Mouse (Mus musculus): ENCODE data around the gene Bach2.

Bach2 gene

DNA sequence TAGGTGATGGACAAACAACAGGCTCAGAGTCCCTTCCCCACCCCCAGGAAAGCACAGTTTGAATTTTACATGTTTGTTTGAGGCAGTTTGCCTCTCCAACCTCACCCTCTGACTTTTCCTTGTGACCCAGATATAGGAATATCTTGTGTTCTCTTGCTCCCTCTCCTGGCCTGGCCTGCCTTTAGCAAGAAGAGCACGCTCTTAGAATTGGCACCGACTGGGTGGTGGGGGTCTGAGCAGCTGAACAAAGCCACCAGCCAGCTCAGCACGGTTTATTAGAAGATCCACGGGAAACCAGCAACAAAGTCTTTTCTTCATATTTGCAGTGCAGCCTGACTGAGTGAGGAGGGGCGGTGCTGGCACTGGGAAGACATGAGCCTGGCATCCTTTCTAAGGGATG is 299.5 kb downstream of the Bach2 start:
- peak; percentile 76 for DNase-seq

DNA sequence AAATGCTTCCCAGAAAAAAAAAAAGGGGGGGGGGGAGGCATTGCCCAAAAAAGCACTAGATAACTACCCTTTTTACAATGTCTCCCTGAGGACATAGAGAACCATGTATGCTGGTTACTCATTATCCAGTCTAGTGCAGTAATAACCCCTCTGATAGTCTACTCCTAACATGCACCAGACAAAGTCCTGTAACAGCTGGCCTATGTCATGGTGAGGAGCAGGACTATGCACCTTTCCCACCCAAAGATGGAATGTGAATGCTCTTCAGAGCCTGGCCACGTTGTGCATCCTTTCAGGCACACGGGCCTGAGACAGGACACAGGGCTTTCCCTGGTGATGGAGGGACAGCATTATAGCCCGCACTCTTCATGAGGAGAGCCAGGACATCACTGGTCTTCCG is 299.9 kb downstream of the Bach2 start:
- no peak for DNase-seq

DNA sequence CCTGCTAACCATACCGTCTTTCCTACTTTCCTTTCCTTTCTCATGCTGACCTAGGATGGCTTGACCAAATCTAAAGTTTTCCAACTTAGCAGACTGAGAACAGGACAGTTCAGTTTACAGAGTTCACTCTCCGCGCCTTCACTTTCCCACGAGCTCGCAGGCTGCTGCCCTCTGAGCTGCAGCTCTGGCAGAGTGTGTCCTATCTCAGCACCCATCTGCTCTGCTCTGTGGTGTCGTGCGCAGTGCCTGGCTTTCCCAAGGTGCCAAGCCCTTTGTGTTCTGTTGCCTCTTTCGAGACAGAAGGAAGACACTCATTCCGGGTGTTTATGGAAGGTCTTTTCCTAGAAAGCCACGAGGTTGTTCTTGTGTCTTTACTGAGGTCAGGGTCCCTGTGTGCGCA is 300.4 kb downstream of the Bach2 start:
- no peak for DNase-seq

DNA sequence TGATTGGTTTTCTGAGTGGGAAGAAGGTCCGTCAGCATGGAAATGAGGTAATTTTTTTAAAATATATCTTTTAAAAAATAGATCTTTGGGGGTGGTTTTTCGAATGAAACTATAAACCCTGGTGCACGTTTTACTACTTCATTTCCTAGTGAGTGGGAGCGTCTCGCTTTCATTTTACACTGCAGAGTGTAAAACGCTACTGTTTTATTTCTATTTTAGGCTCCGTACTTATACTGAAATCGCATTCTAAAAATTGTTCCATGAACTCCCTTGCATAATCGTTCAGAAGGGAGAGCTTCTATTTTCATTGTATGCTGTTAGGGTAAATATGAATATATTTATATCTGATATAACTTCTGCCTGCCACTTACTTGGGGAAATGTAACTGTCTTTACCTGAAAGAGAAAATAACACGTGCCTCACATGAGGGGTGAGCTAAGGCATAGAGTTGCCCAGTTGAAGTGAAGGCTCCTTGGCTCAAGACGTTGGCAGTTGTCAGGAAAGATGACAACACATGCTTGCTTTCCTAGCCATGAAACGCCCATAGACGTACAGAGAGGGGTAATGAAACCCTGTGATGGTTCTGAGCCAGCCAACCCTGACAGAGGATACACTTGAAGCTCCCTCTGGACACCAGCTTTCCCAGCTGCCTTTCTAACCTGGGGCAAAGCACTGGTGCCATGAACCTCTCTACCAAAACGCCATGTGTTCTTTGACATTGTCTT is 306.4 kb downstream of the Bach2 start:
- no peak for DNase-seq

DNA sequence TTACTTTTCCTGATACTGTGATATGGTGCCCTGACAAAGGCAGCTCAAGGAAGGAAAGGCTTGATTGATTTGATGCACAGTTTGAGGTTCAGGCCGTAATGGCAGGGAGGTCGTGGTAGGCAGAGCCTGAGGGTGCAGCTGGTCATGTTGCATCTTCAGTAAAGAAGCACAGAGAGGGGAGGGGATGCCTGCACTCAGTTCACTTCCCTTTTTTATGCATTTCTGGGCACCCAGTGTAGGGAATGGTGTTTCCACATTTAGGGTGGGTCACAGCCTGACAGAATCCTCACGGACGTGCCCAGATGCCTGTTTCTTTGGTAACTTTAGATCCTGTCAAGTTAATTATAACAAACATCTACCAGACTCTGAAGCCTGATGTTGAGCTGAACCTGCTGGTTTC is 306.9 kb downstream of the Bach2 start:
- DNase-seq: no peak

DNA sequence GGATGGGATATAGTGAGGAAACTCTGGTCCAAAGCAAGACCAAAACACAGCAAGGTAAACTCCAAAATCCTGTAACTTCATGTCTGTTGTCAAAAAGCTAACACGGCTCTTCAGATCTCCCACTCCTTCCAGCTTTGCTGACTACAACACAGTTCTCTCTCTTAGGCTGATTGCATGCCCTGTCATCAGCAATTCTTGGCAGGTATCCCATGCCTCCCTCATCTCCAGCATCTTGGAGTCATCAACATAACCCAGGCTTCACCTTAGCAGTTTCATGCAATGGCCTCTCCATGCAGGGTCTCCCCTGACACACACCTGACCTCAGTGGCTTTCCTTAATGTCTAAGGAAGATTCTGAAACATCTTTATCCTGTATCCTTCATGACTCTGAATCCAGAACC is 310.5 kb downstream of the Bach2 start:
- DNase-seq: no peak

DNA sequence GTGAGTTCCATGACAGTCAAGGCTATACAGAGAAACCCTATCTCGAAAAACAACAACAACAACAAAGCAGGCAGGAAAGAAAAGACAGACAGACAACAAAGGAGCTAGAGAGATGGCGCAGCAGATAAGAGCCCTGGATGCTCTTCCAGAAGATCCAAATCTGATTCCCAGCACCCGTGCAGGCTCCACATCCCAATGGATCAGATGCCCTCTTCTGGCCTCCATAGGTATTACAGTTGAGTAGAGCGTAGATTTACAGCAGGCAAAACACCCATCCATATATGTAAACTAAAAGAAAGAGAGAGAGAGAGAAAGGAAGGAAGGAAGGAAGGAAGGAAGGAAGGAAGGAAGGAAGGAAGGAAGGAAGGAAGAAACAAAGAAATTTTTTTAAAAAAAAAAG is 312.7 kb downstream of the Bach2 start:
- no peak for DNase-seq

DNA sequence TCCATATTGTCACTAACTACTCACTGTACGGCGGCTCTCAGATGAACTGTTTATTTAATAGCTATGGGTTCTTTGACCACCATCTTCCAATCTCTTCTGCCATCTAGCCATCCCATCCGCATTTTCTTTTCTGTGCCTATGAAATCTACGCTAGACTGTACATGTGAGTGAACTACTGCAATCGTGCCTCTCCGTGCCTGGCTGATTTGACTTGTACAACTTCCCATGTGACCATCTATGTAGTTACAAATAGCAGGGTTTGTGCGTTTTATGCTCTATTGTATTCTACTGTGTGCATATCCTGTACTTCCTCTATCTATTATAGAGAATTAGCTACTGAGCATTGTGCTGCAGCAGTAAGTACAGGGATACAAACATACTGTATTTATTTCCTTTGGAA is 316.9 kb downstream of the Bach2 start:
- DNase-seq: no peak

DNA sequence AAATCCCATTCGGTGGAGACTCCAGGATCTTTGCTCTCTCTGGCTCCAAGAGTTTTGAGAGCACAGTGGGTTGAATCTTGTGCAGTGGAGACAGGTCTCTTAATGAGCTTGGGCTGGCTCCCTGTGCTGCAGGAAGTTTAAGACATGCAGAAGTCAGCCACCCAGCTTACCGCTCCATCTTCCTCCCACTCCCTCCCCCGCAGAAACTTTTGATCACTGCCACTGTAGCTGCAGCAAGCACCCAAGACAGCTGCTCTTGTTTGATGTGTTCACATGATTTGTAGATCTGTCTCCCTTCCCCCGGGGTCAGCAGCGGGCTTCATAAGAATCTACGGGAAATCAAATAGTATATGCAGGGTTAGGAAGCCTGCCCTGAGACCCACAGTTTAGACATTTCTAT is 321.6 kb downstream of the Bach2 start:
- DNase-seq: no peak

DNA sequence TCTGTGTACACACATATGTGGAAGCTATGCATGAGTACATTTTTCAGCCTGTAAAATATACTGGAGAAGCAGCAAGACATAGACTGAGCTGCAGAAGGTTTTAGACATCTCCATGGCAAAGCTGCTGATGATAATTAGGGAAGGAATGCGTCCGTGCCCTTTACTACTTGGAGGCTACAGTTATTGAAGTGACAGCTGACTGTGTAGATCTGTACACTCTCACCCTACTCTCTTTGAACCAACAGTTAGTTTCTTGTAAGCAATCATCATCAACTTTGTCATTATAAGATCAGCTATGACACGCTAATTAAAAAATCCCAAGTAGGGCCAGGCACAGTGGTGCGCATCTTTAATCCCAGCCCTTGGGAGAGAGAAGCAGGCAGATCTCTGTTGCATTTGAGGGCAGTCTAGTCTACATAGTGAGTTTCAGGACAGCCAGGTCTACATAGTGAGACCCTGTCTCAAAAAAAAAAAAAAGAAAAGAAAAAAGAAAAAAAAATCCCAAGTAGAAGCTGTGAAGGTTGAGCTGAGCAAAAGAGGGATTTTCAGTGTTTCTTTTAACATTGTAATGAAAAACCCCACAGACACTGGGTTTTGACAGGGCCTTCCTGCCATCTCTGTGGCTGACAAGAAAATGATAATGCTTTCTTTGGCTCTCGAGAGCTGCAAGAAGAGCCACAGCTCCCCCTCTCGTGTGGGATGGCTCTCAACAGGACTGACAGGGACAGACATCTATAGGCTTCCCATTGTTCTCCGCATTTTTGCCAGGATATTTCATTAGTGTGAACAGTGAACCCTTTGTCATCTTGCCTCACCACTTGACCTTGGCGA is 322.3 kb downstream of the Bach2 start:
- DNase-seq: no peak

DNA sequence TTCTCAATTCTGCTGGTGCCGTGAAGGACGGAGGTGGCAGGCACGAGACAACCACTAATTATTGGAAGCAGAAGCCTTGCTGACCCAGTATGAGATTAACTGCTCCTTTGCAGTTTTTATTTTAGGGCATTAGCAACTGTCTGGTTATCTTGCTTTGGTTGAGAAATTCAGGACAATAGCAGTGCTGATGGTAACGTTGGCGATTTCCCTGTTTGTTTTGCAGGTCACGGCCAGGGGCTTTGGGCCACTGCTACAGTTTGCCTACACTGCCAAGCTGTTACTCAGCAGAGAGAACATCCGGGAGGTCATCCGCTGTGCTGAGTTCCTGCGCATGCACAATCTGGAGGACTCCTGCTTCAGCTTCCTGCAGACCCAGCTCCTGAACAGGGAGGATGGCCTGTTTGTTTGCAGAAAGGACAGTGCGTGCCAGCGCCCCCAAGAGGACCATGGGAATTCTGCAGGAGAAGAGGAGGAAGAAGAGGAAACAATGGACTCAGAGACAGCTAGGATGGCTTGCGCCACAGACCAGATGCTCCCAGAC is 323.0 kb downstream of the Bach2 start:
- peak; percentile 33 for DNase-seq

DNA sequence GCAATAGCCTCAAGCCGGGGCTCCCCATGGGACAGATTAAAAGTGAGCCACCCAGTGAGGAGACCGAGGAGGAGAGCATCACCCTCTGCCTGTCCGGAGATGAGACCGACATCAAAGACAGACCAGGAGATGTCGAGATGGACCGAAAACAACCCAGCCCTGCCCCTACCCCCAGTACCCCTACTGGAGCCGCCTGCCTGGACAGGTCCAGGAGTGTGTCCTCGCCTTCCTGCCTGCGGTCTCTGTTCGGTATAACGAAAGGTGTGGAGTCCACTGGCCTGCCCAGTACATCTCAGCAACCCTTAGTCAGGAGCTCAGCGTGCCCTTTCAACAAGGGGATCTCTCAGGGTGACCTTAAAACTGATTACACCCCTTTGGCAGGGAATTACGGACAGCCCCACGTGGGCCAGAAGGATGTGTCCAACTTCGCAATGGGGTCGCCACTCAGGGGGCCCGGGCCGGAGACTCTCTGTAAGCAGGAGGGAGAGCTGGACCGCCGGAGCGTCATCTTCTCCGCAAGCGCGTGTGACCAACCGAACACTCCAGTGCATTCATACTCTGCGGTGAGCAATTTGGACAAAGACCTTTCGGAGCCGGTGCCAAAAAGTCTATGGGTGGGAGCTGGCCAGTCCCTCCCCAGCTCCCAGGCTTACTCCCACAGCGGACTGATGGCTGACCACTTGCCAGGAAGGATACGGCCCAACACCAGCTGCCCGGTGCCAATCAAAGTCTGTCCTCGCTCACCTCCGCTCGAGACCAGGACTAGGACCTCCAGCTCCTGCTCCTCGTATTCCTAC is 323.9 kb downstream of the Bach2 start:
- DNase-seq: no peak

DNA sequence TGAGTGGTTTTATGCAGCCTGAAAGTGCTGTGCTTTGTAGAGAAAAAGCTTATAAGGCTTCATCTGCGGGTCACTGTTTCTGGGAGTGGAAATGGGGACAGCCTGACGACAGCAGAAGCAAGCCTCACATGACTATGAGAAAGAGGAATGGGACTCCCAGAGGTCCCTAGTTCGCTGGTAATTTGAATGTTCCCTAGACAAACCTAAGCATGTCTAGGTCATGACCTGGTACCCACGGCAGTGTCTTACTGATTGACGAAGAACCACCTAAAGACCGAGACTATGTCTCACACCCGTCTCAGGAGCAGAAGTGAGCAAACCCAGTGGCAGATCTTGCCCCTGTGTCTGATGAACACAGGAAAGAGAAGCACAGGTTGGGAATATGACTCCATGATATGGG is 325.8 kb downstream of the Bach2 start:
- no peak for DNase-seq

DNA sequence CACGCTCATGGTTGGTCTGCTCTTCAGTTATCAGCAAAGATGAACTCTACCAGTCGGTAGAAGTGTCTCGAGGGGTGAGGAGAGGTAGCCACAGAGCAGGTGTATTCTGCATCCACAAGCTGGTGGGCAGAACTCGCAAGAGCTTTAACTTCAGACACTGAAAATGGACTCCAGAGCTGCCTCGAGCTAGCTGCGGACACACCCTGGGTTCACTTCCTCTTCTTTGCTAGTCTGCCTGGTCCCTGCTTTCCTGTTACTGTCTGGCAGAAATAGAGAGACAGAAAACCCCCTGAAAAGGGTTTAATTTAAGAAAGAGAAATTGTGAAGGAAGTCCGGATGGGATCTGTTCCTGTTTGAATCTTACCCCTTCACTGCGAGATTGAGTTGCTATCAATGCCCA is 326.3 kb downstream of the Bach2 start:
- no peak for DNase-seq

DNA sequence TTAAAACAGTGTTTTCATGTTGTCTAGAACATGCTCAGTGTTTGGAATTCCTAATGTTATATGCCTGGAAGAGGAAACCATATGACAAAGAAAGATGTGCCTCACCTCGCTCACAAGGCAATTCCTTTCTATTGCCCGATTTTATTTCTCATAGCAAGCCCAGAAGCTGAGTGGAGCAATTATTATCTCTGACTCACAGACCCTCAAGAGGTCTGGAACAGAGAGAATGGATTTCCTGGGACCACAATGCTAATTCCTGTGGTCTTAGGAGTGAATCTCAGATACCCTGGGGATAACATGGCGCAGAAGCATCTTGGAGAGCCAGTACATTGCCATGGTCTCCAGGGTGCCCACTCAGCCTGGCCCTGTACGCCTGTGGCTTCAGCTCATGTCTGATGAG is 330.4 kb downstream of the Bach2 start:
- DNase-seq: no peak

DNA sequence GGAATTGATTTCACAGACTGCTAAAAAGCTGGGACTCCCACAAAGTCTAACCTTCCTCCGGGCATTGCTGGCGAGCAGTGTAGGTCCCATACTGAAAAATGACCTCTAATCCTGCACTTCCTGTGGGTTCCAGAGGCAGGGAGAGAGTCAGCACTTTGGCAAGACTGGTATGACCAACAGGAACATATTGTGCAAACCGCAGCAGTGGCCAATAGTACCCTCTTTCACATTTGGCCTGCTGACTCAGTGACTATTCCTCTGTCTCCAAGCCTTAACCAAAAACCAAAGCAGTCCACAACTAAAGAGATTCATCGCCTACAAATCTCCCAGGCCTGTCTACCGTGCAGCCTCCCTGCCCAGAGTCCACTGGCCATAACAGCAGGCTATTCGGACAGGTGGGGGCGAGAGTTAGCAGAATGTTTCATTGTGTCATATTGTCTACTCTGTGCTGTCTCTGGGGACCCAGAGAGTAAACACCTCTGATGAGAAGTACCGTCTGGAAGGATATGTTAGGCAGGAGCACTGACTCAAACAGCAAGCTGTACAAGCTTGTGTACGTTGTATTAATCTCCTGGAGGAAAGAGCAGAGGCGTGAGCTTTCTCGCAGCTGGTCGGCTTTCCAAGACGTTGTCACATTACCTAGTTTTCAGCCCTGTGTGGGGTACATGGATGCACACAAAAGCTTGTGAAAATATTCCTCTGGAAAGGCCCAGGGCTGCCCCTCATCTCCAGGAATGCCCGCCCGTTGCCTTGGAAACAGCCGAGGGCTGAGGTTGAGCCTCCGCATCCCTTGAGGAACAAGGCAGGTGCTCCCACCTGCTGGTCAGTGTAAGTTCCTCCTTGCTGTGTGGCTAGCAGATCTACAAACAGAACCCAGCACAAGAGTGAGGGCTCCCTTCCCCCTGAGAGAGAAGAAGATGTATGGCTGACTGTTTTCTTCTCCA is 331.7 kb downstream of the Bach2 start:
- DNase-seq: peak; percentile 44

DNA sequence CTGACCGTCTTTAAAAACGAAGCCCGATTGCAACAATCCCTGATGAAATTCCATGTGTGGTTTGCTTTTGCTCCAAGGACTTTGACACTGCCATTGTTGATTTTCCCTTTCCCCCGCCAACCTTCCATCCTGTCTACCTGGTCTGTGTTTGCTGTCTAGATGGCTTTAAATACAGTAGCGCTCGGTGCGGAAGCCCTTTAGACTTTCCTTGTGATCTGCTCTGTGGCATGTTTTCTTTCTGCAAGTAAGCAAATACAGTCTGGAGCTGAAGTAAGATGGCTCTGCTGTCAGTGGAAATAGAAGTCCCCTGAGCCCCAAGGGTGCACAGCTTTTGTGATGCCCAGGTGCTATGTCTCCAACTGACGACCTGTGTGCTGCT is 332.3 kb downstream of the Bach2 start:
- DNase-seq: no peak

DNA sequence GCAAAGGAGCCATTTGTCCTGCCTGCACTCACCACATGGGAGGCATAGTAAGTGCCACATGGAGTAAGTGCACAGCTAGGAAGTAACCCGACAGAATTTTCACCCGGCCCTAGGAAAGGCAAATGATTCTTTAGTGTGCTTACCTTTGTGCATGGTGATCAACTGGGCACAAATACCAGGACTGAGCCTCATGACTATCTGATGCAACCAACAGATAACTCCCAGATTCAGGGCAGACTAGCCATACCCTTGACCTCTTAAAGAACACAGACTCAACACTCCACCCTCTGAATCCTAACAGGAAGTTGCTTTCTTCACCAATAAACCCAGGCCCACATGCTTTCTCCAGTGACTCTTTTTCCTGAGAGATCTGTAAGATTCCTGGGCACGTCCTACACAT is 332.8 kb downstream of the Bach2 start:
- DNase-seq: no peak

DNA sequence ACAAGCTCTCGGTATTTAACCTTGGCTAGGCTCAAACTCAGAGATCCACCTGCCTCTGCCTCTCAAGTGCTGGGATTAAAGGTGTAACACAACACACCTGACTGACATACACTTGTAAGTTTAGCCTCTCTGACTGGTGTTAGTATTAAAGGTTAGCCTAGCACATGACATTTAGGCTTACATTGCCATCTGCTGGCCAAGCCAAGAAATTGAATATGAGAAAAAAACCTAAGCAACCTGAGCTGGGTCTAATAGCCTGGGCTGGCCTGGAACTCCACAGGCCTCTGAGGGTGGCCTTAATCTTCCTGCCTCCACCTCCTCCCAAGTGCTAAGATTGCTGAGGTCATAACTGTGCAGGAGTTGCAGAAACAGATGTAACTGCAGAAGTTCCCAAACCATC is 333.5 kb downstream of the Bach2 start:
- DNase-seq: no peak

DNA sequence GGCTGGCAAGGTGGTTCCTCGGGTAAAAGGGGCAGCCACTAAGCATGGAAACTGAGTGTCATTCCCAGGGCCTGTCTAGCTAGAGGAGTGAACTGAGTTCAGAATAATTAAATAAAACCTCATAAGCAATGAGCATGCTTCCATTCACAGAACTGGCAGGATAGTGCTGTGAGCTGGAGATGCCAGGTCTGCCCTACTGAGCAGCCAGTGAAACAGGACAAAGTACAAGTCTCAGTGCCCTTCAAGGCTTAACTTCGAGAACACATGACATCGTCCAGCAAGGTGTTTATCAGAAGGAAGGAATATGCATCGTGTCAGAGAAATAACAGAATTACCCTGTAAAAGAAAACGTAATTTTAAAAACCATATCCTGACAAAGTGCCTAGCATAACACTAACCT is 335.0 kb downstream of the Bach2 start:
- DNase-seq: no peak

DNA sequence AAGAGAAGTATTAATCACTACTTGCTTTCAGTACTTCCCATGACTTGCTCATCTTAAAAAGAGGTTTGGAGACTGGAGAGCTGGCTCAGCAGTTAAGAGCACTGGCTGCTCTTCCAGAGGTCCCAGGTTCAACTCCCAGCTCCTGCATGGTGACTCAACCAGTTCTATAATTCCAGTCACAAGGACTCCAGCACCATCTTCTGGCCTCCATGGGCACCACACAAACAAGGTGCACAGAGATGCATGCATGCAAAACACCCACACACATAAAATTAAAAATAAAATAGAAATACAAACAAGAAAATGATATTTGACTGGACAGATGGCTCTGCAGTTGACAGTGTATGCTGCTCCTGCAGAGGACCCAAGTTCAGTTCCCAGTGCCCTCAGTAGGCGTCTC is 336.0 kb downstream of the Bach2 start:
- DNase-seq: no peak

DNA sequence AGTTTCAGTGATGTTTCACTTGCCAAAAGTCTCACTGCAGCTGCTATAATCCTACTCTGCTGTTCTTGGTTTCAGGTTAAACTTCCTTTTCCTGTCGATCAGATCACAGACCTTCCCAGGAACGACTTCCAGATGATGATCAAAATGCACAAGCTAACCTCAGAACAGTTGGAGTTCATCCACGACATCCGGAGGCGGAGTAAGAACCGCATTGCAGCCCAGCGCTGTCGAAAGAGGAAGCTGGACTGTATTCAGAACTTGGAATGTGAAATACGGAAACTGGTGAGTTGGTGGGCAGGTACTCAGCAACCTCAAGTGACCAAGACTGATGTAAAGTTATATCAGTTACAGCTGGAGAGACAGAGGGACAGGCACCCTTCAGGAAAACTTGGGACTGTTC is 336.6 kb downstream of the Bach2 start:
- no peak for DNase-seq
